Mouse (Mus musculus): ENCODE data around the gene Cnfn. TPM values are rescaled to one million over a fixed set of nuclear protein-coding genes. Genes with fewer than 3 reads are reported as not detected.
"Not testable (repeated sequence)": the region's sequence is repeated elsewhere in the genome, so short reads cannot be mapped to it uniquely, and the experiment has no call there.

Gene Cnfn
- polyA plus RNA-seq, 1 experiment, result not detected

DNA sequence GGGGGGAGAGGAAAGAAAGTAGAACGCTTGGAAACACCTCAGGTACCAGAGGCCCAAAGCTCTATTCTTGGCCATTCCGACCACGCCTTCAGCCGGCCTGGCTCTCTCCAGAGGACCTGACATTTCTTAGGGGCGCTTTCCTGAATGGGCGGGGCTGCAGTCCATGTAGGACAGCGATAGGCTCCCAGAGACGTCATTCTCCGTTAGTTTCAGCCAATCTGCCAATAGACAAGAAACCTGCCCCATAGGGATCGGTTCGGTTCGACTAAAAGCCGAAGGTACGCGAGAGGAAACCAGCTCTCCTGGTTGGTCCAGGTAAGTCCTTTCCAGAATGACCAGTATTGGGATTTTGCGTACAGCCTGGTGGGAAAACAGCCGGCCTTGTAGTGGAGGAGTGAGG, 7.0 kb upstream of the Cnfn start:
- 7% methylated on average over 17 of the region's 17 CpGs for WGBS
- DNase-seq (ENCODE audit: low read depth, low spot score), result peak; percentile 37

GRCm38 (mm10) chr7:25372441-25372840, 2.9 kb upstream of the Cnfn start:
- DNase-seq (ENCODE audit: low read depth, low spot score), result no peak
- WGBS, result 57% methylated on average over 5 of the region's 5 CpGs

DNA sequence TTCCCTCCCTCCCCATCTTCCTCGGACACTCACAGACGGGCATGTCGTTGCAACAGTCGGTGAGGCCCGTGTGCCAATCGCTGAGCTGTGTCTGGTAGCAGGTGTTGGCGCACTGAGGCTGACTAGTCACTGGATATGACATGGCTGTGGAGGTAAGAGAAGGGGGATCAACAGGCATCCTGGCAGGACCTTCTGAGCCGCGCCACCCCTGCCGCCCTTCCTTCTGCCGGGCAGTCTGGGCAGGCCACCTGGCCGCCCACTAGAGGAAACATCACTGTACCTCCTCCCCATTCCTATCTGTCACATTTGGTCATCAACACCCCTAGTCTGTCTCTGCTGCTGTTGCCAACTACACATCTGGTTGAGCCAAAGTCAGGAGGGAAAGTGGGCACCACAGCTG, 1.2 kb downstream of the Cnfn start:
- DNase-seq (ENCODE audit: low read depth, low spot score), result no peak
- 23% methylated on average over 12 of the region's 12 CpGs for WGBS

- 4% methylated on average over 33 of the region's 33 CpGs for WGBS
- no peak for DNase-seq (ENCODE audit: low read depth, low spot score)
These were observed 1.8 kb downstream of the Cnfn start for GRCm38 (mm10) chr7:25367632-25368293.

DNA sequence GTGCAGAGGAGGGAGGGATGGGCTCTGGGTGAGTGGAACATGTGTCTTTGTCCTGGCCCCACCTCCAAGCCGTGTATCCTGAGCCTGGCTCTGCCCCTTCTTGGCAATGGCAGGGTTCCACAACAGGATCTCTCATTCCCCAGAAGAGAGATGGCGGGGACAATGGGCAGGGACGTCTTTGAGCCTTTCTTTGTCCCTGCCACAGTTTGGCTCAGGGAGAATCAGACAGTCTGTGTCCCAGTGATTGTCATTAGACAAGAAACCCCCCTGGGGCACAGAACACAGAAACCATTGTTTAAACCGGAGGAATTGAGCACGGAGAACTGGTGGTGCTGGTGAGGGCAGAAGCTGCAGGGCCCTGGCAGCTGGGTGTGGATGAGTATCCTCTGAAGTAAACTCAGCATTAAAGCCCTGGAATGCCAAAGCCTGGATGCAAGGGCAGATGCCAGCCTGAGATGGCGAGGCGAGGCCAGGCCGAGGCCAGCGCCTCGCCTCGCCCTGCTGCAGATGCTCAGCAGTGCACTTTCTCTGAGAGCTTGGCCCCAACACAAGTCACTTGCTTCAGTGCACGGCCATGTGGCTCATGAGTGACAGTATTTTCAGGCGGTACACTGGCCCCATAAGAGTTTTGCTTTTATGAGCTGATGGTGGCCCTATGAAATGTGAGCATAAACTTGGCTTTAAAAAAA, 3.4 kb downstream of the Cnfn start:
- whole genome bisulfite sequencing, result 33% methylated on average over 13 of the region's 13 CpGs

GRCm38 (mm10) chr7:25363632-25364031, 5.9 kb downstream of the Cnfn start:
- 92% methylated on average over 17 of the region's 17 CpGs for WGBS
- DNase-seq (ENCODE audit: low read depth, low spot score), result no peak

More for the DNA sequence above, 3.4 kb downstream of the Cnfn start:
- DNase-seq (ENCODE audit: low read depth, low spot score), result no peak

DNA sequence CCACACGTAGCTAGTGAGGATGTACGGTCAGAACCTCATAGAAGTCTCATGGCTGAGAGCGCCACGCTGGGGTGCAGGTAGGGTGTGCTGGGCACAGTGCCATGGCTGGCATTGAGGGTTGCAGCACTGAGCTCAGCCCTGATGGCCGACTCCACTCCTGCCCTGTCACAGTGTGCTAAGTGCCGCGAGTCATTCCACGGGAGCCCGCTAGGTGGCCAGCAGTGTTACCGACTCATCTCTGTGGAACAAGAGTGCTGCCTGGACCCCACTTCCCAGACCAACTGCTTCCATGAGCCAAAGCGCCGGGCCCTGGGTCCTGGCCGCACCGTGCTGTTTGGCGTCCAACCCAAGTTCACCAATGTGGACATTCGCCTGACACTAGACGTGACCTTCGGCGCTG, 6.4 kb downstream of the Cnfn start:
- no peak for DNase-seq (ENCODE audit: low read depth, low spot score)
- WGBS, result 84% methylated on average over 19 of the region's 19 CpGs

DNA sequence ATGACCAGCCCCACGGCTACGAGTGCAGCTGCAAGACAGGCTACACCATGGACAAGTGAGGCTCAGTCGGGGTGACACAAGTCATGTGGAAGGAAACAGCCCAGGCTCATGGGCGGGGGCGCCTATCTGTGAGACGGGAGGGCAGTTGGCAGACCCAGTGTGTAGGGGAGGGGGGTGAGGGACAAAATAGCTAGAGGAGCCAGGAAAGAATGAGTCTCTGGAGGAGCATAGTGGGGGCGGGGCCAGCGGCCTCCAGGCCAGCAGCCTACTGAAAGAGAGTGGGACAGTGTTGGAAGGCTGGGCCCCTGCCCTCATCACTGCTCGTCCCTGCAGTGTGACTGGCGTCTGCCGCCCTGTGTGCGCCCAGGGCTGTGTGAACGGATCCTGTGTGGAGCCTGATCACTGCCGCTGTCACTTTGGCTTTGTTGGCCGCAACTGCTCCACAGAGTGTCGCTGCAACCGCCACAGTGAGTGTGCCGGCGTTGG, 10.8 kb downstream of the Cnfn start:
- WGBS, result 82% methylated on average over 19 of the region's 19 CpGs
- no peak for DNase-seq (ENCODE audit: low read depth, low spot score)

GRCm38 (mm10) chr7:25348861-25349260, 20.7 kb downstream of the Cnfn start:
- WGBS, result 66% methylated on average over 8 of the region's 8 CpGs
- DNase-seq (ENCODE audit: low read depth, low spot score), result no peak

DNA sequence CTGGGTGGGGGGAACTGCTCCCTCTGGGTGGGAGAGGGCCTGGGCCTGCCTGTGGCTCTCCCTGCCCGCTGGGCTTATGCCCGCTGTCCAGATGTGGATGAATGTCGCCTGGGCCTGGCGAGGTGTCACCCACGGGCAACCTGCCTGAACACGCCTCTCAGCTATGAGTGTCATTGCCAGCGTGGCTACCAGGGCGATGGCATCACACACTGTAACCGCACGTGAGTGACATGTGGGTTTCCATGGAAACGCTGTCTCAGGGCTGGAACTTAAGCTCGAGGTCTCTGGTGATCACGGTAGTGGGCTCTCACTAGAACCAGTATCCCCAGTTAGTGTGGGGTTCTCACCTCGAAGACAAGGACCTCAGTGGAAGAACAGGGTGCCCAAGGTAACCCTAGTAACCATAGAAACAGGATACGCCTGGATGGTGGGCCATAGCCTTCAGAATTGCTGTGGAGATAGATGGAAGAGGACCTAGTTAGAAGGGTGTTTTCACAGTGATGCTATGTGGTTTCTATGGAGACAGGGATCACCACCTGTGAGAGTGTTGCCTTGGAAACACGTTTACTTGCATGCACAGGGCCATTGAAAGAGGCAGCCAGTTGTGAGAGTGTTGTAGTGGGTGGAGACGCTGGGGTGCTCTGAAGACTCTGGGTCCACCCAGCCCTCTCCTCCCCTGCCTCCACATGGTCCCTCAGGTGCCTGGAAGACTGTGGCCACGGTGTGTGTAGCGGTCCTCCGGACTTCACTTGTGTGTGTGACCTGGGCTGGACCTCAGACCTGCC, 28.3 kb downstream of the Cnfn start:
- DNase-seq (ENCODE audit: low read depth, low spot score), result no peak
- 81% methylated on average over 20 of the region's 20 CpGs for WGBS

GRCm38 (mm10) chr7:25339329-25339728, 30.2 kb downstream of the Cnfn start:
- 86% methylated on average over 9 of the region's 9 CpGs for WGBS
- DNase-seq (ENCODE audit: low read depth, low spot score), result no peak

DNA sequence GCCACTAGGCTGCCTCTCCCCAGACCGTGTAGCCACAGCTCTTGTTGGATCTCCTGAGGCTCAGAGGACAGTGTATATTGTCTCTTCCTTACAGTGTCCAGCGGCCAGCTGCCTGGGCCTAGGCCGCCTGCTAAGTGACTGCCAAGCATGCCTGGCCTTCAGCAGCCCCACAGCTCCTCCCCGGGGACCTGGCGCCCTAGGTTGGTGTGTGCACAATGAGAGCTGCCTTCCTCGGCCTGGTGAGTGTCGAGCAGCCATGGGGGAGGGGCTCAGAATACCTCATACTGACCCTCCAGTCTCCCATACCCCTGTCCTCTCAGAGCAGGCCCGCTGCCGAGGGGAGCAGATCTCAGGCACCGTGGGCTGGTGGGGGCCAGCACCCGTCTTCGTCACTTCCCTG, 35.1 kb downstream of the Cnfn start:
- 85% methylated on average over 12 of the region's 12 CpGs for WGBS
- DNase-seq (ENCODE audit: low read depth, low spot score), result no peak

- 42% methylated on average over 16 of the region's 16 CpGs for WGBS
- peak; percentile 14 for DNase-seq (ENCODE audit: low read depth, low spot score)
These were observed 35.8 kb downstream of the Cnfn start for GRCm38 (mm10) chr7:25333596-25334307.

DNA sequence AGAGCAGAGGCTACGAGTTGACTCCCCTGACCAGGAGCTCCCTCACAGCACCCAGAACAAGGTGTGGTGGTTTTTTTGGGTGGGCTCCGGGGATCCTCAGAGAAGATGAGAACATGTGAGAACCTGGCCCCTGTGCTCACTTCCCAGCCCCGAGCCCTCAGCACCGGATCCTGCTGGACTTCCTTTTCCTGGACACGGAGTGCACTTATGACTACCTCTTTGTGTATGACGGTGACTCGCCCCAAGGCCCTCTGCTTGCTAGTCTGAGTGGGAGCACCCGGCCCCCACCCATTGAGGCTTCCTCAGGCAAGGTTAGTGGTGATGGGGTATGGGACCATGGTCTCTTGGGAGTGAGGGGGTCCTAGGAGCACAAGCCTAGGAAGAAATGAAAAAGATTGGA, 43.3 kb downstream of the Cnfn start:
- DNase-seq (ENCODE audit: low read depth, low spot score), result no peak
- WGBS, result 75% methylated on average over 8 of the region's 8 CpGs

- DNase-seq (ENCODE audit: low read depth, low spot score), result not testable (repeated sequence)
- 81% methylated on average over 6 of the region's 6 CpGs for WGBS
These were observed 44.1 kb downstream of the Cnfn start for GRCm38 (mm10) chr7:25325431-25325830.

GRCm38 (mm10) chr7:25323219-25323618, 46.3 kb downstream of the Cnfn start:
- WGBS, result 70% methylated on average over 2 of the region's 2 CpGs
- no peak for DNase-seq (ENCODE audit: low read depth, low spot score)

DNA sequence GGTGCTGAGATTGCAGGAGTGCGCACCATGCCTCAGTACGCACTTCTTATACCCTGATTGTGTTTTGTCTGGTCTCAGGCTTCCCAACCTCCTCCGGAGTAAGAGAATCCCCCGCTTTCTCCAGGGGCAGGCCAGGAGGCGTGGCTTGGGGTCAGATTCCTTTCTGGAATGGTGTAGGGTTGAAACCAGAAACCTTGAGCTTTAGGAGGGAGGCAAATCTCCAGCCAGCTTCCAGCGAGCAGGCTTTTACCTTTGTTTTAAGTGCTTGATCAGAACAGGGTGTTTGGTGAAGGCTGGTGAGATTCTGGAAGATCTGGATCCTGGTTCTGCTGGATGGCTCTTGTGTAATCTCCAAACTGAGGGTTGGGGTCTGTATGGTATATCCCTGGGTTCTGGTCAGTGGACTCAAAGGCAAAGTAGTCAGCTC, 47.5 kb downstream of the Cnfn start:
- 50% methylated on average over 6 of the region's 6 CpGs for WGBS
- DNase-seq (ENCODE audit: low read depth, low spot score), result no peak

Measured in large intestine, adult 2 months (tissue).